Mouse (Mus musculus) adrenal gland, adult 2 months (tissue): Measurements from ENCODE around the gene Mad2l1bp. TPM values are rescaled to one million over a fixed set of nuclear protein-coding genes. Genes with fewer than 3 reads are reported as not detected.

Experiments
- DNase-seq: peaks from one replicate; pipeline ENCODE4 v3.0.0; 2021
- polyA plus RNA-seq: library from polyadenylated mRNA; depleted of rRNA; stranded (reverse); fragments of >200 nt; gene quantifications from 2 replicates; pipeline ENCODE4 v1.2.3, GENCODE M21; 2012
- total RNA-seq, 2 experiments: library from RNA; stranded (reverse); gene quantifications; 2 replicates each; pipeline ENCODE4 v1.2.3; 2021

The Mad2l1bp gene
- total and polyA plus RNA-seq, 3 experiments: 8.3 to 15.5 (median 14.2) TPM

- DNase-seq: no peak
Measured at GRCm38 (mm10) chr17:46156680-46157079, 3.3 kb upstream of the Mad2l1bp start.

DNA sequence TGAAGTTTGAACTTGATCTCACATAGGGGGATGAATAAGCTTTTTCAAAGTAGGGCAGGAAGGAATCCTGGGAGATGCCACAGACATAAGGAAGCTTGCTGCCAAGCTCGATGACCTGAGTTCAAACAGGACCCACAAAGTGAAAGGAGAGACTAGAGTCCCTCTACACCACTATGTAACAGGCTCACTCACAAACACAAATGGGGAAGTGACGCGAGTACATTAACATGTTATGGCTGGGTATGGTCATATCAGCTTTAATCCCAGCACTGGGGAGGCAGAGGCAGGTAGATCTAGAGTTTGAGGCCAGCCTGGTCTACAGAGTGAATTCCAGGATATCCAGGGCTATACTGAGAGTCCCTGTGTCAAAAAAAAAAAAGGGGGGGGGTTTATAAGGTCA, 983 bp upstream of the Mad2l1bp start:
- DNase-seq: no peak

- DNase-seq: peak; percentile 92
Measured at GRCm38 (mm10) chr17:46143578-46144423, 9.6 kb downstream of the Mad2l1bp start, which contains the start of gene Rsph9. Gene Rsph9, minus strand, starts transcription at chr17:46144216.

- no peak for DNase-seq
Measured at GRCm38 (mm10) chr17:46139872-46140271, 13.5 kb downstream of the Mad2l1bp start.

DNA sequence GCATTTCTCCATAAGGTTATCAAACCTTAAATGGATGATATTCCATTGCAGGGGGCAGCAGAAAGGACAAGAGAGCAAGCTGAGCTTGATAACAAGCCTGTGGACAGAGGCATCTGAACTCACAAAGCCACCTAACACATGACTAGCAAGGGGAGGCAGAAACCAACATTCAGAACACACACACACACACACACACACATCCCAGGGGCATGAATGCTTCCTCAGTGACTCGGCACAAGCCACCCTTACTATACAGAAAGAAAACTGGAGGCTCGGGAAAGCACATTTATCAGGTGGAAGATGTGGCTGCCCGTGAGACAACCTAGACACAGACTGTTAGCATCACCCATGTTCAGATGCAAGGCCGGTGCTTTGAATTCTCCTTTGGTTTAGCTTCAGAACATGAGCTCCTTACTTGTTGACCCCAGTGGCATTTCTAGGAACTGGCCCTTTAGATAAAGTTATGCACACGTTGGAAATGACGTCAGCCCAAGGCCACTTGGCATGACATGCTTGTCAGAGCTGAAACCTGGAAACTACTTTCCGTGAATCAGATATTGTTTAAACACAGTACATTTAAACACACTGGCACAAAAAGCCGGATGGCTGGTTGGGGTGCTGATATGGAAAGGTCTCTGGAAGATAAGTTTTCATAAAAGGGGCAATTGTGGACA, 14.7 kb downstream of the Mad2l1bp start:
- peak; percentile 71 for DNase-seq

DNA sequence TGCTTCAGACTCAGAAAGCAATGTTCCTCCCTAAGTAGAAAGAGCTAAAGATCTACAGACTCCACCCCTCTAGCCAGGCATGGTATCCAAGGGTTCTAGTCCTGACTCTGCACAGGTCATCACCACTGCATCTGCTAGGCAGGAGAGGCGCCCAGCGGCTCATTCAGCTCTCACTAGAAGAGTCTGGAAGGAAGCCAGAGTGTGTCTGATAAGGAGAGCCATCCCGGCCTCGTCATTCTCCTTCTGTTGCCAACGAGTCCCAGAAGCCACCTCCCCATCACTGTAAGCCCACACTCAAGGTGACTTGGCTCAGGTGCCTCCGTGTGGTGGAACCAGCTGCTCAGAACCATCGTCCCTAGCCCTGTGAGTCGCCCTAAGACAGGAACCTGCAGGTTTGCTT, 20.5 kb downstream of the Mad2l1bp start:
- DNase-seq: peak; percentile 59

GRCm38 (mm10) chr17:46132058-46132718, 21.2 kb downstream of the Mad2l1bp start:
- DNase-seq: peak; percentile 80

- peak; percentile 65 for DNase-seq
Measured at GRCm38 (mm10) chr17:46129741-46130498, 23.4 kb downstream of the Mad2l1bp start.

DNA sequence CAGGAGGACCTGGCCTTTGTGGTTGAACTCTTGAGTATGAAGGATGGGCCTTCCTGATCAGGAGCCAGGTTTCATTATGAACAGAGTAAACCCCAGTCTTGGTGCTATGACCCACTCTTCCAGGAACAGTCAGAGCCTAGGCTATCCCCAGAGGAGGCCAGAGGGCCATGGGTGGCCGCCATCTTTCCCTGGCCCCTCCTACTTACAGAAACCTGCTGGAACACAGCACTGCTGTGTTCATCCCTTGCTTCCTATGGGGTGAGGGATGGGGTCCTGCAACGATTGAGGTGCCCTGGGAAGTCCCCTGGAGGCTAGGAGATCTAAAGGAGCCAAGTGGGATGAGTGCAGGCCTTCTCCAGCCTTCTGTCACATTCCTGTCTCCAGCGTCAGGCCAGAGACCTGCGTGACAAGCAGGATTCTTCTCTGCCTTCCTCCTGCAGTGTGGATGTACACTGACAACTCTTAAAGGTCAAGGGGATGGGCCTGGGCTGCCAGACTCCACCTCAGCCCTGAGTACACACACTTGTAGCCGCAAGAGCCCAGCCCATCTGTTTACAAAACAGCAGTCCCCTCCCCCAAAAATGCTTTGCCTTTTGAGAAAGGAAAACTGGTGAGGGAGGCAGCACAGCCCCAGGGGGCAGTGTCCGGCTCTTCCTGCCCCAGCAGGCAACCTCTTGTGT, 25.4 kb downstream of the Mad2l1bp start:
- peak; percentile 63 for DNase-seq

- DNase-seq: peak; percentile 74
Measured at GRCm38 (mm10) chr17:46126608-46127007, 26.7 kb downstream of the Mad2l1bp start.

- no peak for DNase-seq
Measured at GRCm38 (mm10) chr17:46123953-46124700, 29.2 kb downstream of the Mad2l1bp start.

- DNase-seq: no peak
Measured at GRCm38 (mm10) chr17:46123285-46123684, 30.1 kb downstream of the Mad2l1bp start.

DNA sequence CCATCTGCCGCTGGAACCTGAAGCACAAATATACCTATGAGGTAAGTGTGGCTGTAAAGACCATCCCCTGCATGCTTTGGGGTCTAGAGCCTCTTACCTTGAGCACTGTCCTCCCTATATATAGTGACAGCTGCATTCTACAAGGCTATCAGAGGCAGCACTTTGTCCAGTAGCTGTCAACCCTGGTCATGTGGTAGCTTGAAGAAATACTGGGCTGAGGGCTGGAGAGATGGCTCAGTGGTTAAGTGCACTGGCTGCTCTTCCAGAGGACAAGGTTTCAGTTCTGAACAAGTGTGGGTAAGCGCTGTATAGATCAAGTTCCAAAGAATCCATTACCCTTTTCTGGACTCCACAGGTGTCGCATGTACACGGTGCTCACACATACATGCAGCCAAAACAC, 30.6 kb downstream of the Mad2l1bp start:
- no peak for DNase-seq

GRCm38 (mm10) chr17:46119641-46120040, 33.7 kb downstream of the Mad2l1bp start:
- no peak for DNase-seq

DNA sequence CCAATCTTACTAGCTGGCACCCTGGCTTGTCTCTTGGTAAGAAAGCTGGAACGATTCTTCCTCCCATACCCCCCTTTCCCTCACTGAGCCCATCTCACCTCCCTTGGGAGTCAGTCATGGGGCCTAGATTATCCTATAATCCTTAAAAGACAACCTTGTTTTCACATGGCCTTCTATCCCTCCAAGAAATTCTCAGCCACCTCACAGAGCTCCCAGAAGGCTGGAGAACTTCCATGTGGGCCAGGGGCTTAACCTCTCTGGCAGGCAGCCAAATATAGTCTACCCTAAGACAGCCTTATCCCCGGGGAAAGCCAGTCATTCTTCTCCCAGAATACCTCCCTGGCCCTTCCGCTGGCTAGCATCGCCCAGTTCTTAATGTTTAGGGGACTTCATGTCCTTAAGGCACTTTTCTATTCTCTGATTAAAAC, 34.9 kb downstream of the Mad2l1bp start:
- DNase-seq: no peak

- DNase-seq: peak; percentile 25
Measured at GRCm38 (mm10) chr17:46117623-46118422, 35.5 kb downstream of the Mad2l1bp start.

- DNase-seq: no peak
Measured at GRCm38 (mm10) chr17:46116881-46117280, 36.5 kb downstream of the Mad2l1bp start.

GRCm38 (mm10) chr17:46116138-46116537, 37.2 kb downstream of the Mad2l1bp start:
- DNase-seq: no peak

DNA sequence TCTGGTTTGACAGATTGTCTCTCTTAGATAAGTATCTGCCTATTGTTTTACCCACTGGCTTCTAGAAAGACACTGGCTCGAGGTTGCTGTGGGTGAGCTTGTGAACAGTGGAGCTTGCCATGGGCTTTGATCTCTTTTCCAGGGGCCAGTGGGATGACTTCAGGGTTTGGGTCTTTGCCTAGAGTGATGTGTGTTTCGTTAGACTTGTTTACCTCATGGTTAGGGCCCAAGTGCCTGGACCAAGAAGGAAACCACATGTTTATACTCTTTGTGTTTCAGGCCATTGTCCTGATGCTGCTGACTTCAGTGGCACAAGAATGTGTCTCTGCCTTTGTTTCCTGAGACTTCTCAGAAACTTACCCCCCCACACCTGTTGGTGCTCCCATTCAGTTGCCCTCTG, 37.9 kb downstream of the Mad2l1bp start:
- no peak for DNase-seq
